Mouse (Mus musculus) testis, adult 2 months (tissue): Measurements from ENCODE around the gene Plk3.

ENCODE experiments used
- CTCF ChIP-seq: fragments of 200-500 bp; IDR thresholded peaks from 2 replicates; pipeline ENCODE4 v1.5.1; 2012; ENCODE audit warnings: low read depth, mild to moderate bottlenecking, inconsistent platforms, low read length, moderate library complexity; ENCODE audit not compliant: control insufficient read depth, insufficient read depth, insufficient replicate concordance
- POLR2A ChIP-seq: fragments of 200-500 bp; IDR thresholded peaks from 2 replicates; pipeline ENCODE4 v1.6.1; 2012; ENCODE audit warnings: low read depth, mild to moderate bottlenecking, inconsistent platforms, low read length, moderate library complexity; ENCODE audit not compliant: control insufficient read depth

GRCm38 (mm10) chr4:117140613-117141012, 6.8 kb upstream of the Plk3 start:
- TF ChIP-seq CTCF: no peak
- TF ChIP-seq POLR2A: no peak
